Mouse (Mus musculus) urinary bladder, postnatal 36 days (tissue): ENCODE measurements around the gene Cnnm2.

Experiments used
- DNase-seq, 2 experiments: peaks; one replicate each; pipeline ENCODE4 v3.0.0; 2022; ENCODE audit warnings: low spot score in 2 of 2, mixed read lengths in 1 of 2

Cnnm2 gene

GRCm38 (mm10) chr19:46887811-46888527, 126.6 kb downstream of the Cnnm2 start:
- DNase-seq, result no peak

- DNase-seq, result no peak
Observed at GRCm38 (mm10) chr19:46889666-46890065, 128.3 kb downstream of the Cnnm2 start.

- no peak for DNase-seq
Observed at GRCm38 (mm10) chr19:46890657-46891056, 129.3 kb downstream of the Cnnm2 start.

- no peak for DNase-seq
Observed at GRCm38 (mm10) chr19:46892856-46893255, 131.5 kb downstream of the Cnnm2 start.

GRCm38 (mm10) chr19:46893484-46893883, 132.1 kb downstream of the Cnnm2 start:
- no peak for DNase-seq

- no peak for DNase-seq
Observed at GRCm38 (mm10) chr19:46897135-46897534, 135.7 kb downstream of the Cnnm2 start.

GRCm38 (mm10) chr19:46898222-46898621, 136.8 kb downstream of the Cnnm2 start:
- no peak for DNase-seq

GRCm38 (mm10) chr19:46899306-46899705, 137.9 kb downstream of the Cnnm2 start:
- no peak for DNase-seq

- no peak for DNase-seq
Observed at GRCm38 (mm10) chr19:46899871-46900270, 138.5 kb downstream of the Cnnm2 start.

- no peak for DNase-seq
Observed at GRCm38 (mm10) chr19:46900786-46901185, 139.4 kb downstream of the Cnnm2 start.

- peak in 1 of 2 experiments; percentile 67 for DNase-seq
Observed at GRCm38 (mm10) chr19:46901323-46901722, 139.9 kb downstream of the Cnnm2 start.

- no peak for DNase-seq
Observed at GRCm38 (mm10) chr19:46903379-46903778, 142.0 kb downstream of the Cnnm2 start.

GRCm38 (mm10) chr19:46904907-46905306, 143.5 kb downstream of the Cnnm2 start:
- no peak for DNase-seq

GRCm38 (mm10) chr19:46905383-46905782, 144.0 kb downstream of the Cnnm2 start:
- no peak for DNase-seq

- DNase-seq, result no peak
Observed at GRCm38 (mm10) chr19:46905971-46906370, 144.6 kb downstream of the Cnnm2 start.

- DNase-seq, result no peak
Observed at GRCm38 (mm10) chr19:46908207-46908606, 146.8 kb downstream of the Cnnm2 start.

- DNase-seq, result no peak
Observed at GRCm38 (mm10) chr19:46908977-46909376, 147.6 kb downstream of the Cnnm2 start.

- no peak for DNase-seq
Observed at GRCm38 (mm10) chr19:46911492-46911891, 150.1 kb downstream of the Cnnm2 start.

GRCm38 (mm10) chr19:46913626-46914025, 152.2 kb downstream of the Cnnm2 start:
- no peak for DNase-seq

GRCm38 (mm10) chr19:46915406-46916080, 154.1 kb downstream of the Cnnm2 start:
- DNase-seq, result no peak

- no peak for DNase-seq
Observed at GRCm38 (mm10) chr19:46920571-46920970, 159.2 kb downstream of the Cnnm2 start.

- no peak for DNase-seq
Observed at GRCm38 (mm10) chr19:46926357-46926756, 165.0 kb downstream of the Cnnm2 start.

GRCm38 (mm10) chr19:46926951-46927350, 165.6 kb downstream of the Cnnm2 start:
- DNase-seq, result no peak
